1 mouse cellular context compared by ENCODE assay signal in genomic region chr11:102428981-102429540, GRCm38 (mm10).
TF ChIP-seq lines count a peak whose summit lies in the region.

No protein-coding gene starts in this region.

TF ChIP-seq in MEL, 35 proteins besides CTCF, POLR2A, EP300 and RAD21 (continued from another document):
- TF ChIP-seq MXI1 (IDR thresholded peaks at IDR 0.05; ENCODE audit: low read depth, low read length) (0 out of 2 replicates have a peak, but pooled peaks have one; percentile 27), SIN3A (IDR thresholded peaks at IDR 0.05; ENCODE audit: low read length) (no peak), MEF2A (IDR thresholded peaks at IDR 0.05; ENCODE audit: extremely low read depth, insufficient replicate concordance, low read depth, low read length, poor library complexity, severe bottlenecking) (0 out of 2 replicates have a peak, but pooled peaks have one; percentile 6), POLR2AphosphoS2 (IDR thresholded peaks at IDR 0.05; ENCODE audit: low read length) (no peak), HCFC1 (IDR thresholded peaks at IDR 0.05; ENCODE audit: low read depth, low read length) (no peak), MYB (IDR thresholded peaks at IDR 0.05; ENCODE audit: low read depth, low read length) (no peak), USF2 (IDR thresholded peaks at IDR 0.05; ENCODE audit: borderline replicate concordance in 1 of 2, insufficient read depth in 1 of 2, low read depth in 1 of 2, low read length in 2 of 2) (no peak), E2F4 (IDR thresholded peaks at IDR 0.05; ENCODE audit: borderline replicate concordance, low read depth, low read length) (no peak), ZKSCAN1 (IDR thresholded peaks at IDR 0.05; ENCODE audit: low read depth, low read length) (no peak), UBTF (IDR thresholded peaks at IDR 0.05; ENCODE audit: borderline replicate concordance, insufficient read depth, low read depth, low read length) (no peak), TBP (IDR thresholded peaks at IDR 0.05; ENCODE audit: low read depth, low read length) (no peak), MYC (IDR thresholded peaks at IDR 0.05; ENCODE audit: low read depth, low read length) (no peak), USF1 (IDR thresholded peaks at IDR 0.05; ENCODE audit: low read depth, low read length) (0 out of 2 replicates have a peak, but pooled peaks have one; percentile 26), SMC3 (IDR thresholded peaks at IDR 0.05; ENCODE audit: low read depth, low read length) (no peak), BHLHE40 (IDR thresholded peaks at IDR 0.05; ENCODE audit: borderline replicate concordance, low read depth, low read length) (no peak), JUND (IDR thresholded peaks at IDR 0.05; ENCODE audit: low read depth, low read length) (no peak), CHD2 (IDR thresholded peaks at IDR 0.05; ENCODE audit: low read length) (no peak), ELF1 (IDR thresholded peaks at IDR 0.05; ENCODE audit: low read depth, low read length) (no peak), MAZ (IDR thresholded peaks at IDR 0.05; ENCODE audit: low read depth, low read length) (no peak), GATA1 (IDR thresholded peaks at IDR 0.05; ENCODE audit: low read depth, low read length) (0 out of 2 replicates have a peak, but pooled peaks have one; percentile 10), ZNF384 (IDR thresholded peaks at IDR 0.05; ENCODE audit: low read depth, low read length) (no peak), RCOR1 (IDR thresholded peaks at IDR 0.05; ENCODE audit: low read depth, low read length) (no peak), TAL1 (IDR thresholded peaks at IDR 0.05; ENCODE audit: low read length) (no peak), GABPA (IDR thresholded peaks at IDR 0.05; ENCODE audit: low read depth, low read length) (no peak), NRF1 (IDR thresholded peaks at IDR 0.05; ENCODE audit: insufficient read depth, low read depth, low read length, poor library complexity, severe bottlenecking) (no peak), CHD1 (IDR thresholded peaks at IDR 0.05; ENCODE audit: low read depth, low read length) (no peak), MAFK (IDR thresholded peaks at IDR 0.05; ENCODE audit: borderline replicate concordance, low read depth, low read length) (no peak), MAX (IDR thresholded peaks at IDR 0.05; ENCODE audit: low read length) (no peak)
TF ChIP-seq in MEL: peak in this region for 5.
